Mouse (Mus musculus) hindbrain, embryonic 13.5 days (tissue): ENCODE measurements at regions not wholly inside any gene's neighbourhood (a gene's known extent, or its start where the extent isn't known, plus 50 kb on each side); places are given as distances from the start of the nearest gene placed in this dataset.

Experiments used
- ATAC-seq: fragments of 200-750 bp; cut with Nextera tagmentation; 2 replicates; pipeline ENCODE4 v1.8.0; 2017; ENCODE audit warnings: moderate TSS enrichment; ENCODE audit not compliant: low FRiP score
- H3K27ac ChIP-seq: fragments of 300-500 bp; sonication (generic); 2 replicates; pipeline ENCODE4 v1.5.1; 2015; ENCODE audit warnings: inconsistent platforms, mild to moderate bottlenecking, moderate library complexity
- H3K27me3 ChIP-seq: fragments of 300-500 bp; sonication (generic); 2 replicates; pipeline ENCODE4 v1.6.1; 2015; ENCODE audit warnings: mild to moderate bottlenecking, inconsistent platforms
- H3K36me3 ChIP-seq: fragments of 300-500 bp; sonication (generic); 2 replicates; pipeline ENCODE4 v1.6.1; 2015; ENCODE audit warnings: mild to moderate bottlenecking, inconsistent platforms
- H3K4me1 ChIP-seq: fragments of 300-500 bp; sonication (generic); replicated peaks from 2 replicates; pipeline ENCODE4 v1.6.1; 2015; ENCODE audit warnings: inconsistent platforms
- H3K4me2 ChIP-seq: fragments of 300-500 bp; sonication (generic); 2 replicates; pipeline ENCODE4 v1.6.1; 2015; ENCODE audit warnings: inconsistent platforms, mild to moderate bottlenecking, moderate library complexity
- H3K4me3 ChIP-seq: fragments of 300-500 bp; sonication (generic); 2 replicates; pipeline ENCODE4 v1.5.1; 2015; ENCODE audit warnings: mild to moderate bottlenecking, inconsistent platforms
- H3K9ac ChIP-seq: fragments of 300-500 bp; sonication (generic); 2 replicates; pipeline ENCODE4 v1.6.1; 2015; ENCODE audit warnings: mild to moderate bottlenecking, inconsistent platforms
- H3K9me3 ChIP-seq: fragments of 300-500 bp; sonication (generic); 2 replicates; pipeline ENCODE4 v1.6.1; 2016; ENCODE audit warnings: inconsistent platforms
- WGBS: fragments of 180-500 bp; shearing (Covaris S2); methylation state at CpG from one replicate; pipeline ENCODE4 v1.1.7; 2015; 5-methylcytosine and 5-hydroxymethylcytosine counted together

DNA sequence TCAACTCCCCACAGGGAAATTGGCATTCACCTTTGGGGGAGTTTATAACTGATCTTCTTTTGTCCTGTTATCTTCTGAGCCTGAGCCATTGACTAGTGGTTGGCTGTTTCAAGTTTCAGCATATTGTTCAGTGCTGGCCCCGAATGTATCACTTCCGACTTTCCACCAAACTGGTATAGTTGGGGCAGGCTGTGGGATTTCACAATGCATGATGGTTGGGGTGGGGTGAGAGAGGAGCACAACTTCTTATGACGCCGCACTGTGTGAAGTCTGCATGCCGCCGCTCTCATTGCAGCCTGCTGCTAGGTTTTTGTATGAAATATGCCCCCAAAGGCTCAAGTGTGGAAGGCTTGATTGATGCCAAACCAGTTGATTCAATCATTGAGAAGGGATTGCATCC lies 212.2 kb upstream of the Tas2r119 start:
- 87% methylated on average over 6 of the region's 6 CpGs for WGBS

DNA sequence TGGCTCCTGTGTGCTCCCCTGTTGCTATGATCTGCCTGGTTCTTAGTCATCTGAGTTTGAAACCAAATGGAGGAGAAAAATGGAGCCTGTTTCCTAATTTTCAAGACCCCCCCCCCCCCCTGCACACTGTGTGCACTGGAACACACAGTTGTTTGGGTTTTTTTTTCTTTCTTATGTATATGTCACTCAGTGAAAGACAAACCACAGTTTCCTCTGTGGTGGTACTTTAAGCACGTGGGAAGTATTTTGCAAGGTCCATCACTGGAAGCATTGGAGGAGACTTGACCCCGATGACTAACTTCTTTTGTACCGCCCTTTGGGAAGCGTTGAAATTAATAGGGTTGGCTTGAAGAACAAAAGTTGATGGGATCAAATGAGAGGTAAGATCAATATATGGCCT lies 211.5 kb upstream of the Tas2r119 start:
- 85% methylated on average over 4 of the region's 4 CpGs for WGBS
- Histone ChIP-seq H3K36me3 (no peaks in the 10 kb centered on the region), H3K9ac (no peak overlapping the region), H3K27ac (no peak overlapping the region), H3K4me1 (no peaks in the 10 kb centered on the region), H3K4me2 (no peak overlapping the region), H3K9me3 (no peaks in the 10 kb centered on the region), H3K27me3 (no peaks in the 10 kb centered on the region), H3K4me3 (no peak overlapping the region)
- no peak for ATAC-seq

More for the DNA sequence above, 212.2 kb upstream of the Tas2r119 start:
- H3K9me3 ChIP-seq = no peaks in the 10 kb centered on the region
- H3K9ac ChIP-seq = no peak overlapping the region
- ATAC-seq = no peak
- H3K4me3 ChIP-seq = no peak overlapping the region
- no peaks in the 10 kb centered on the region for H3K27me3 ChIP-seq
- H3K4me2 ChIP-seq = no peak overlapping the region
- no peaks in the 10 kb centered on the region for H3K4me1 ChIP-seq
- no peak overlapping the region for H3K27ac ChIP-seq
- no peaks in the 10 kb centered on the region for H3K36me3 ChIP-seq

DNA sequence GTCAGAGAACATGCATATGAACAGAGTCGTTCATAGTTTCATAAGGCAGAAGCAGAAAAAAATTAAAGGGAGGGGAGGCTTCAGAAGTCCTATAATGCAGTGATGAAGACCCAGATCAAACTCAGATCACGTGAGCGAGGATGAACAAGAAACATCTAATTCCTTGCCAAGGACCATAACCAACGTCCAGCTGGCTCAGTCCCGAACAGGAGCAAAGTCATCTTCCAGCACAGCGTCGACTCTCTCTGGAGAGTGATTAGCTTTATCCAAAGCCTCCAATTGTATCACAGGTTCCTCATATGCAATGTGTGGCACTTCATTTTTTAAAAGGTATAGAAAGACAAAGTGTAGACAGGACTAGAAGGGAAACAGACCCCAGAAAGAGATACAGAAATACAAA lies 204.2 kb upstream of the Tas2r119 start:
- 93% methylated on average over 7 of the region's 7 CpGs for WGBS

DNA sequence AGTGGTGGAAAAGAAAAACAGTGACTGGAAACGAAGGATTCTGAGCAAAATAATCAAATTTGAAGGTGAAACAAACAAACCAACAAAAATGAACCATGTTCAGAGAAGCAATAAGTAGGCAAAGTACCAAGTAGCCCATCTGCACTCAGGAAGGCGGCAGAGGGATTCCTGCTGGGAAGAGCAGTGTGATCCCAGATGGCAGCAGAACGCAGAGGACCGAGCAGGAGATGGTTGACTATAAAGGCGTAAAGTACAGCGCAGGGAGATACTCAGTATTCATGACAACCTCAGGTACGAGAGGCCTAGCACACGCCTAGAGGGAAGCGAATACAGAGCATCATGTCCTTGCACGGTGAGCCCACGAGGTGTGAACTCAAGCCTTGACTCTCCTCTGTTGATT lies 203.2 kb upstream of the Tas2r119 start:
- no peaks in the 10 kb centered on the region for H3K36me3 ChIP-seq
- no peak for ATAC-seq
- no peak overlapping the region for H3K9ac ChIP-seq
- 84% methylated on average over 11 of the region's 11 CpGs for WGBS
- no peaks in the 10 kb centered on the region for H3K9me3 ChIP-seq
- no peak overlapping the region for H3K4me2 ChIP-seq
- no peaks in the 10 kb centered on the region for H3K27me3 ChIP-seq
- H3K27ac ChIP-seq = no peak overlapping the region
- H3K4me3 ChIP-seq = no peak overlapping the region
- no peaks in the 10 kb centered on the region for H3K4me1 ChIP-seq

More for the DNA sequence above, 204.2 kb upstream of the Tas2r119 start:
- Histone ChIP-seq H3K27me3 (no peaks in the 10 kb centered on the region), H3K4me2 (no peak overlapping the region), H3K4me1 (no peaks in the 10 kb centered on the region), H3K4me3 (no peak overlapping the region), H3K9me3 (no peaks in the 10 kb centered on the region), H3K9ac (no peak overlapping the region), H3K36me3 (no peaks in the 10 kb centered on the region), H3K27ac (no peak overlapping the region)
- ATAC-seq = no peak

DNA sequence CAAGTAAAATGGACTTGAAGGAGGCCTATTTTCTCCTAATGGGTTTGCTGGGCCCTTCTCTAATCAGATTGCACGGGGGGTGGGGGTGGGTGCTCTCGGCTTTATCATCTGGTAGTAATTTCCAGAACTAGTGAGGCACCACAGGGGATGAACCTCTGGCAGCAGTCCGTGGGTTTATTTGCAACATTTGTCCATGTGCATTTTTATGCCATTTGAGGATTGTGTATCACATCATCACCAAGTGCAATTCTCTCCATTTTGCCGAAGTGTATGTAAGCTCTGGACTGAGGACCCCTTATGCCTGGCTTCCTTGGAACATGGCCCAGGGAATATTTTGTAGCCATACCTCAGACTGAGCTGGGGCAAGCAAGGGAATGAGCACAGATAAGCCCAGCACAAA lies 200.6 kb upstream of the Tas2r119 start:
- ATAC-seq = no peak
- Histone ChIP-seq H3K4me1 (no peaks in the 10 kb centered on the region), H3K36me3 (no peaks in the 10 kb centered on the region)

DNA sequence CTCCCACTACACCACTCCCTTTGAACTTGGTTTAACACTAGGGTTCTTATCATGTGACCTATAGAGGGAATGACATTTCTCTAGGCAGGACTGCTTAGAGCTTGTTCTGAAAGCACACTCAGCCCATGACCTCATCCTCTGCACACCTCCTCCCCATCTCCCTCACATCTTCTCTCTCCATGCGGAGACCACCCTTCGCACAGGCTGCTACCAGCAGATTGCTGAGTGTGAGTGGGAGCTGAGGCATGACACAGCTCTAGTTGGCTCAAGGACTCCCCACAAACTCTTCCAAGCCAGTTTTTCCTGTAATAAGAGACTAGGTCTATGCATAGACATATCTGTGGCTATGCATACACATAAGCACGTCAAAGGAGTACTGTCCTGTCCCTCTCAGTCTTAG lies 199.5 kb upstream of the Tas2r119 start:
- Histone ChIP-seq H3K4me3 (no peak overlapping the region), H3K9ac (no peak overlapping the region), H3K27me3 (no peaks in the 10 kb centered on the region), H3K4me1 (no peaks in the 10 kb centered on the region), H3K27ac (no peak overlapping the region), H3K36me3 (no peaks in the 10 kb centered on the region), H3K4me2 (no peak overlapping the region), H3K9me3 (no peaks in the 10 kb centered on the region)
- WGBS = 92% methylated on average over 3 of the region's 3 CpGs
- ATAC-seq = no peak

More for the DNA sequence above, 200.6 kb upstream of the Tas2r119 start:
- Histone ChIP-seq H3K4me3 (no peak overlapping the region), H3K27me3 (no peaks in the 10 kb centered on the region), H3K9me3 (no peaks in the 10 kb centered on the region), H3K9ac (no peak overlapping the region), H3K27ac (no peak overlapping the region), H3K4me2 (no peak overlapping the region)
- whole genome bisulfite sequencing = 72% methylated on average over 4 of the region's 4 CpGs

DNA sequence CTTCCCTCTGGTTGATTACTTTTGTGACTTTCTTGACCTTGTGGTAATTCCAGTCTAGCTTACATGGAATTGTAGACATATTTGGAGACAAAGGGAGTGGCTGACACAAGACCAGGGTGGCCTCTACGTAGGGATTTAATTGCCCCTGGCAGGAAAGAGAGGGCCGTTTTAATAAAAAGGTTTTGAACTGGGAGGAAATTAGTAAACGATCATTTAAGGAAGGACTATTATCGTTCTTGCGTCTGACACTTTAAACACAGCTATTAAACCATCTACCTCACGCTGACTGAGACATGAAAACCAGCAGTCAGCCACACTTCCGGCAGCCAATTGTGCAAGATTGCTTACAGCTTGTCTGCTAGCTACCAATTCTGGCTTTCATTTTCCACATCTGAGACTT lies 197.1 kb upstream of the Tas2r119 start:
- Histone ChIP-seq H3K9me3 (no peaks in the 10 kb centered on the region), H3K4me3 (no peak overlapping the region), H3K36me3 (no peaks in the 10 kb centered on the region), H3K27me3 (no peaks in the 10 kb centered on the region), H3K4me2 (no peak overlapping the region), H3K4me1 (no peaks in the 10 kb centered on the region), H3K9ac (no peak overlapping the region), H3K27ac (no peak overlapping the region)
- no peak for ATAC-seq
- 69% methylated on average over 7 of the region's 7 CpGs for WGBS

DNA sequence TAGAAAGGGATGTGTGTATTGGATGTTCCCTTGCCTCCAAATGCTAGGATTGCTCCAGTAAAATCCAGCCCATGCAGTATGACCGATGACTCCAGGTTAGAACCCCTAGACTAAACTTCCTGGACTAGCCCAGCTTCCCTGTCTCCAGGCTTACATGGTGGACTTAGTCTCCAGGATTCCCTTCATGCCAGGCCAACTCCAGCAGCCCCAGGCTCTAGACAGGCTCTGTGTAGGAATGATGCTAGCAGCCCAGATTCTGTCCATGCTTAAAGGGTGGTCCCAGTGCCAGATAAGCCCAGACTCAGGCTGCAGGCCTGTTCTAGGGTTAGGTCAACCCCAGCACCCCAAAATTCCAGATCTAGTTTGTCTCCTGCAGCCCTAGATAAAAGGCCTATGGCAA lies 196.3 kb upstream of the Tas2r119 start:
- Histone ChIP-seq H3K4me2 (no peak overlapping the region), H3K9ac (no peak overlapping the region), H3K36me3 (no peaks in the 10 kb centered on the region), H3K4me3 (no peak overlapping the region), H3K9me3 (no peaks in the 10 kb centered on the region), H3K27me3 (no peaks in the 10 kb centered on the region), H3K27ac (no peak overlapping the region), H3K4me1 (no peaks in the 10 kb centered on the region)
- WGBS = 86% methylated on average over 1 of the region's 1 CpGs
- no peak for ATAC-seq

DNA sequence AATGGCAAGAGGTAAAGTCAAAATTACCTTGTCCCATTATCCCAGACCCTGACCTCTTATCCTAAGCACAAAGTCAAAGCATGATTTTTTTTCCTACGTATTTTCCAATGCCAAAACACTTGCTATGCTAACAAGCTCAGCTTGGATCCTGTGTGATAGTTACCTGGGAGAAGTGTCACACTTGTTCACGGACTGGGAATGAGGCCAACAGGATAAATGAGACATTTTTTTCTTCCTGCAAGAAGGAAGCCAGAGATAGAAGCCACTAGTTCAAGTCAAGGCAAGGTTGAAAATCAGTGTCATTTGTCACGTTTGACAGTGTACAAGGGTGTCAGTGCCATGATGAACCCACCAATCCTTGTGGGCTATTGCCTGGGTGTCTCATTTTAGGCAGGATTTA lies 189.8 kb upstream of the Tas2r119 start:
- 81% methylated on average over 3 of the region's 3 CpGs for WGBS
- no peaks in the 10 kb centered on the region for H3K36me3 ChIP-seq
- H3K4me3 ChIP-seq = no peak overlapping the region
- no peak overlapping the region for H3K4me2 ChIP-seq
- H3K9ac ChIP-seq = no peak overlapping the region
- H3K27ac ChIP-seq = no peak overlapping the region
- ATAC-seq = no peak
- no peaks in the 10 kb centered on the region for H3K9me3 ChIP-seq
- peaks cover 3% of the 10 kb centered on the region for H3K4me1 ChIP-seq
- no peaks in the 10 kb centered on the region for H3K27me3 ChIP-seq

DNA sequence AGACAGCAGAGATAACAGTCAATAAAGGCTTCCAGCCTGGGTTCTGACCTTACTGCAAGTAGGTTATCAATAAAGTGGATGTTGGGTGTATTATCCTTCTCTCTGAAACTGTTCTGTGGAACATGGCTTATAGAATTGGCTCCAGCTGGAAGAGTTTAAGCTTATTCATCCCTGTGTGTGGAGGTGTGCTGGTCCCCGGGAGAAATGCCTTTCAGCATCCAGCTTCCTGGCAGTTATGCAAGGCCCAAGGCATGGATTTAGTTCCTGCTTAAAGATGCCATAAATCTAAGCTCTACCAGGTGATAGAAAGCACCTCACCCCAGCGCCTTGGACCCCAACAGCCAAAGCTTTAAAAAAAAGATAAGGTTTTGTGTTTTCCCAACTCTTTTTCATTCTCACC lies 188.0 kb upstream of the Tas2r119 start:
- Histone ChIP-seq H3K4me3 (no peak overlapping the region), H3K36me3 (no peaks in the 10 kb centered on the region), H3K27ac (no peak overlapping the region), H3K9ac (no peak overlapping the region), H3K4me1 (peaks cover 3% of the 10 kb centered on the region), H3K4me2 (no peak overlapping the region), H3K27me3 (no peaks in the 10 kb centered on the region), H3K9me3 (no peaks in the 10 kb centered on the region)
- ATAC-seq = no peak
- WGBS = 82% methylated on average over 2 of the region's 2 CpGs

DNA sequence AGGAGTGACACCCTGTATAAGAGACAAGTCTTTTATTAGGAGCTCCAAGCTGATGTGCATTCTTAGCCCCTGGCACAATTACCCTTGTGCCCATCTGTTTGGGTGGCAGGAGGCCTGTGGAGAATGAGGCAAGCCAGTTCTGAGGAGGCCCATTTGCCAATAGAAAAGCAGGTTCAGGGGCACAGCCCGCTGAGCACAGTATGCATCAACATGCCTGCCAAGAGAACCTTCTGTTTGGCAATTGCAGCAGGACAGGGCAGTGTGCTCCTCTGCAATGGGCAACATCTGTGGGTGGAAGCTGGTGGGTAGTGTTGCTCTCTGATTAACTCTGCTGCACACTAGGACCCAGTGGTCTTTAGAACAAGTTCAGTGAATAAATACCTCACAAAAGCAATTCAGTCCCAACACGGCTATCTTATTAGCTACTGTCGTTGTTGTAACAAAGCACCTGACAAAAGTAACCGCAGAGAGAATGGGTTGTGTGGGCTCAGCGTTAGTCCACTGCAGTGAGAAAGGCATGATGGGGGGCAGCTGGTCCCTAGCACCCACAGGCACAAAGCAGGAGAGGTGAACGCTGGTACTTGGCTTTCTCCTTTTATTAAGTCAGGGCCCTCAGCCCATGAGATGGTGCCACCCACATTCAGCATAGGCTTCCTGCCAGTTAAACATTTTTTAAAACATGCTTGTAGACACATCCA lies 187.3 kb upstream of the Tas2r119 start:
- Histone ChIP-seq H3K9ac (no peak overlapping the region), H3K4me1 (peaks cover 3% of the 10 kb centered on the region), H3K27me3 (no peaks in the 10 kb centered on the region), H3K27ac (peak overlapping the region; percentile 19; the same call in 1 of the 2 replicates), H3K36me3 (no peaks in the 10 kb centered on the region), H3K4me2 (no peak overlapping the region), H3K9me3 (no peaks in the 10 kb centered on the region), H3K4me3 (no peak overlapping the region)
- ATAC-seq = peak; percentile 93
- WGBS = 49% methylated on average over 6 of the region's 6 CpGs

DNA sequence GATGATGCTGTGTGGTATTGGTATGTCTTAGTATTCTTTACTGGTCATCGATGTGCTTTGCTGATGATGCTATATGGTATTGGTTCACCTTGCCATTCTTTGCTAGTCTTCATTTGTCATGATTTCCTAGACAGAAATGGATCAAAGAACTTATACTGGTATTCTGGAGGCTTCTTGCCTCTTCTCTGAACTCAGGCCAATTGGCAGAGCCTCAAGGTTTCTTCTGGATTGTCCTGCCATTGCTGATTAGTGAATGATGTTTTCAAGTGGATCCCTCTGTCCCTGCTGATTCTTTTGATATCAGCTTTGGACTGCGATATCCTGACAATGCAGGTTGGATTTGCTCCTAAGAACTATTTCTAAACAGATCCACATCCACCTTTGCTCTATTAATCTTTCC lies 179.1 kb upstream of the Tas2r119 start:
- WGBS = 91% methylated on average over 2 of the region's 2 CpGs
- Histone ChIP-seq H3K27ac (no peak overlapping the region), H3K9me3 (no peaks in the 10 kb centered on the region), H3K27me3 (no peaks in the 10 kb centered on the region), H3K36me3 (no peaks in the 10 kb centered on the region), H3K4me1 (peaks cover 3% of the 10 kb centered on the region), H3K4me3 (no peak overlapping the region), H3K4me2 (no peak overlapping the region), H3K9ac (no peak overlapping the region)
- ATAC-seq = no peak

DNA sequence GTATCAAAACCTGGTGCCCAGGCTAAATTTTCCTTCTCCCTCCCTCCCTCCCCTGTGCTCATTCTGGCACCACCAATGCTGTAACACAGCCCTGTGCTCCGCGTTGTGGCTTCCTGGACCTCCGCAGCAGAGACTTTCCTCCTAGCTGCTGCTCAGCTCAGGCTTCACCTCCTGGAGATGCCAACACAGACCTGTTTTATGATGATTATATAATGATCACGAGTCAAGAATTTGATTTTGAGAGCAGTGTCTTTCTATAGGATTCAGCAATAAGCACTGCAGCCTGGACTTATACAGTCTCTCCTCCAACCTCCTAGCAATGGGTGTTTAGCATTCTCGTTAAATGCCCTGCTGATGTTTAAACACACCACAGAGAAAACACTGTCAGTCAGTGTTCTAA lies 177.5 kb upstream of the Tas2r119 start:
- no peak overlapping the region for H3K9ac ChIP-seq

More for the DNA sequence above, 177.5 kb upstream of the Tas2r119 start:
- no peaks in the 10 kb centered on the region for H3K9me3 ChIP-seq
- H3K36me3 ChIP-seq = no peaks in the 10 kb centered on the region
- no peak overlapping the region for H3K4me3 ChIP-seq
- ATAC-seq = no peak
- WGBS = 83% methylated on average over 5 of the region's 5 CpGs
- no peaks in the 10 kb centered on the region for H3K27me3 ChIP-seq
- peaks cover 16% of the 10 kb centered on the region for H3K4me1 ChIP-seq
- H3K27ac ChIP-seq = no peak overlapping the region
- H3K4me2 ChIP-seq = no peak overlapping the region
